In the genomic region with DNA sequence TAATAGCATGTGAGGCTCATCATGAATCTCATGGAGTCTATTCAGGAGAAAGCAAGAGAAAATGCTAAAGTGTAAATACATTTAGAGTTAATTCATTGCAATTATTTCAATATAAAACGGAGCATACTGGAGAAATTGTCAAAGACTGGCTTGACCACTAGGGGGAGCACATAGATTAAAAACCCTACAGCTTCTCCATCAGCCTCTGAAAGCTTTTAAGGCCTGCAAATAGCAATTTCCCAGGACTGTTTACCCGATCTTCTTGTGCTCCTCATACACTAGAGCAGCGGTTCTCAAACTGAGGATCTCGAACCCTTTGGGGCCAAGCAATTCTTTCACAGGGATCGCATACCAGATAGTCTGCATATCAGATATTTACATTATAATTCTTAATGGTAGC, we compare ENCODE assay signal across 9 mouse cellular contexts.
A peak's percentile ranks its signal among the peaks of the same experiment; 100 is the strongest.
DNase-seq lines count a peak whose midpoint lies in the region; ATAC-seq and TF ChIP-seq lines count a peak whose summit lies in the region.
"Had no signal": no experiment of that assay in that cellular context is flagged by ENCODE, and none has a peak within 500 bp of the region (broad histone marks: within the 10 kb centered on the region; RNA-seq: fewer than 3 reads in every experiment).

No protein-coding gene starts in this region.

- H3K36me3 ChIP-seq in thymus, adult 2 months (ENCODE audit: control insufficient read depth, insufficient read depth, low read length), result no peaks in the 10 kb centered on the region
- no peaks in the 10 kb centered on the region for H3K36me3 ChIP-seq in forebrain, embryonic 15.5 days
- H3K36me3 ChIP-seq in limb, embryonic 11.5 days (ENCODE audit: control insufficient read depth, insufficient read depth, low read length), result no peaks in the 10 kb centered on the region

- H3K27me3 ChIP-seq in thymus, adult 2 months (ENCODE audit: control insufficient read depth, insufficient read depth, low read length), result no peaks in the 10 kb centered on the region
- no peaks in the 10 kb centered on the region for H3K27me3 ChIP-seq in forebrain, embryonic 15.5 days
- no peaks in the 10 kb centered on the region for H3K27me3 ChIP-seq in limb, embryonic 11.5 days (ENCODE audit: control insufficient read depth, insufficient read depth, low read length)

- H3K4me3 ChIP-seq in thymus, adult 2 months (ENCODE audit: control insufficient read depth, insufficient read depth, low read length), result no peak overlapping the region
- no peak overlapping the region for H3K4me3 ChIP-seq in forebrain, embryonic 15.5 days
- H3K4me3 ChIP-seq in limb, embryonic 11.5 days (ENCODE audit: low read depth, low read length), result no peak overlapping the region
- H3K4me3 ChIP-seq: myocyte had no signal

- no peak for TF ChIP-seq CTCF in thymus, adult 2 months (IDR thresholded peaks at IDR 0.05; ENCODE audit: borderline replicate concordance, control insufficient read depth, extremely low read depth, insufficient read depth, low read length, poor library complexity)

- no peaks in the 10 kb centered on the region for H3K9me3 ChIP-seq in forebrain, embryonic 15.5 days
- no peaks in the 10 kb centered on the region for H3K9me3 ChIP-seq in limb, embryonic 11.5 days (ENCODE audit: control insufficient read depth, low read length)

- no peak overlapping the region for H3K4me2 ChIP-seq in forebrain, embryonic 15.5 days (replicated peaks)
- H3K4me2 ChIP-seq in limb, embryonic 11.5 days (ENCODE audit: low read depth, severe bottlenecking), result no peak overlapping the region

- DNase-seq in thymus, adult 2 months, result peak; percentile 54
- DNase-seq in thymus, adult 18-20 months, result no peak
- DNase-seq in kidney, adult 9 months, result peak; percentile 76
- peak; percentile 63 for DNase-seq in limb, embryonic 11.5 days (ENCODE audit: low spot score)
- DNase-seq in neural tube, embryonic 10.5 days (ENCODE audit: extremely low spot score, low spot score), result peak; percentile 35
- DNase-seq in thymus, postnatal 25 days, result peak; percentile 44

- WGBS in thymus, adult 2 months, result 29% methylated on average over 5 of the region's 5 CpGs
- WGBS in forebrain, embryonic 15.5 days, result 8% methylated on average over 5 of the region's 5 CpGs
- 20% methylated on average over 5 of the region's 5 CpGs for WGBS in limb, embryonic 11.5 days

- TF ChIP-seq POLR2A in thymus, adult 2 months (IDR thresholded peaks at IDR 0.05; ENCODE audit: control insufficient read depth, extremely low read depth, insufficient read depth, low read length, poor library complexity), result no peak

- H3K4me1 ChIP-seq in thymus, adult 2 months (replicated peaks; ENCODE audit: control insufficient read depth, insufficient read depth, low read length), result no peaks in the 10 kb centered on the region
- H3K4me1 ChIP-seq in forebrain, embryonic 15.5 days, result peaks cover 3% of the 10 kb centered on the region; the same call in 1 of the 2 replicates
- no peaks in the 10 kb centered on the region for H3K4me1 ChIP-seq in limb, embryonic 11.5 days (ENCODE audit: control insufficient read depth, insufficient read depth, low read length)

- no peak overlapping the region for H3K9ac ChIP-seq in forebrain, embryonic 15.5 days (replicated peaks)
- no peak overlapping the region for H3K9ac ChIP-seq in limb, embryonic 11.5 days (ENCODE audit: low read length)

- peak; percentile 92 for ATAC-seq in cerebellum, adult (ENCODE audit: insufficient number of reproducible peaks, low FRiP score, low TSS enrichment)
- peak; percentile 90 for ATAC-seq in forebrain, embryonic 15.5 days (replicated peaks)
- no peak for ATAC-seq in limb, embryonic 11.5 days (ENCODE audit: insufficient number of reproducible peaks, low FRiP score, low TSS enrichment, low read depth)

- H3K27ac ChIP-seq in thymus, adult 2 months (ENCODE audit: control insufficient read depth, insufficient read depth, low read length), result no peak overlapping the region
- no peak overlapping the region for H3K27ac ChIP-seq in forebrain, embryonic 15.5 days (replicated peaks)
- no peak overlapping the region for H3K27ac ChIP-seq in limb, embryonic 11.5 days (replicated peaks; ENCODE audit: low read depth, low read length)

Comparison
In these comparisons a context has a peak if more than half of its experiments do, and no peak if none do; other contexts are left out.
1. DNase-seq: peak in thymus, adult 2 months (single experiment), kidney, adult 9 months (single experiment), limb, embryonic 11.5 days (single experiment), neural tube, embryonic 10.5 days (single experiment) and thymus, postnatal 25 days (single experiment); none in thymus, adult 18-20 months (0 of 2).